Mouse (Mus musculus) right cerebral cortex, adult 2 months (tissue): ENCODE measurements around the gene Adm2.

Source experiments
- DNase-seq, 2 experiments: peaks; one replicate each; pipeline ENCODE4 v3.0.0; 2021 to 2022; ENCODE audit warnings: low spot score in 2 of 2

Adm2 gene

DNA sequence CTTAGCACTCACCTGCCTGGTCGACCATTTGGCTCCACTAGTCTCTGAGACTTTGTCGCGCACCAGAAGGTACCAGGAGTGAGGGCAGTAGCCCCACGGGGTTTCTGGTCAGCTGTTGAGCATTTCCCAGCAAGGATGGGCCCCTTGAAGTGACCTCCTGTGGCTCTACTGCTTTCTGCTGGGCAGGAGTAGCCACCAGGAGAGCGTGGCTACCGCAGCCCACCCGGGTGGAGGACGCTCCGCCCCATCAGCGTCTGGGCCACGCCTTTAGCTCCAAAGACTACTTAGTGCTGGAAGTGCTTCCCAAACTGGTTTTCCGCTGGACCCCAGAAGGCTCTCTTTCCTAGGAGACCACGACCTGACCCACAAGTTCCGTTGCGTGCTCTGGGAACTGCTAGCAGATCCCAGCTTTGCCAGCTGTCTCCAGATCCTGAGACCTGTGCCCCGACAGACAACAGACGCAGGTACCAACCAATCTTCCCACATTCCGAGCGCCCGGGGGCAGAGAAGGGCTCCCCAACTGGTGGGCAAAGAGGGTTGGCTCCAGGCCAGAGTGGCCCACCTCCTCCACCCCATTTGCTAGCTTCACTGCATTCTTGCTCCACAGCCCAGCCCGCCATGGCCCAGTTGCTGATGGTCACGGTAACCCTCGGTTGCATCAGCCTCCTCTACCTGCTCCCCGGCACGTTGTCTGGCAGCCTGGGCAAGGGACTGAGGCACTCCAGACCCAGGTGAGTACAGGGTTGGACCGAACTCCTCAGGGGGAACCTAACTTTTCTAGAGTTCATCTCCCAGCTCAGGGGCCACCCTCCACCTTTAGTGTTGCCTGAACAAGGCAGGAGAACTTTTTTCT, at the start of gene Adm2:
Gene Adm2 (plus strand): TSS at position 51 of the 853 bp plus-strand sequence.
- no peak for DNase-seq

DNA sequence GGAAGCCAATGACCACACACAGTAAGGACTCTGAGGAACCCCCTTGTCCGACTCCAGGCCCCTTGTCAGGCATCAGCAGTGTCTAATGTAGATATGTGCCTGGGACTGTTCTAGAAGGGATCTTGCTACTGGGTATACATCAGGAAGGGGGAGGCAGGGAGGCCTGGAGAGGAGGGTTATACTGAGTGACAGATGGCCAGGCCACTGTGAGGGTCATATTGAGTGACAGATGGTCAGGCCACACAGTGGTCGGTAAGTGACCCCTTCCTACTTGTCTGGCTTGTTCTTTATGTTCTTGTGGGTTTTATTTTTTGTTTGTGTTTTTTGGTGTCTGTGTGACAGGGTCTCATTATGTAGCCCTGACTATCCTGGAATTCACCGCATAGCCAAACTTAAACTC, 47.0 kb upstream of the Adm2 start:
- no peak for DNase-seq

DNA sequence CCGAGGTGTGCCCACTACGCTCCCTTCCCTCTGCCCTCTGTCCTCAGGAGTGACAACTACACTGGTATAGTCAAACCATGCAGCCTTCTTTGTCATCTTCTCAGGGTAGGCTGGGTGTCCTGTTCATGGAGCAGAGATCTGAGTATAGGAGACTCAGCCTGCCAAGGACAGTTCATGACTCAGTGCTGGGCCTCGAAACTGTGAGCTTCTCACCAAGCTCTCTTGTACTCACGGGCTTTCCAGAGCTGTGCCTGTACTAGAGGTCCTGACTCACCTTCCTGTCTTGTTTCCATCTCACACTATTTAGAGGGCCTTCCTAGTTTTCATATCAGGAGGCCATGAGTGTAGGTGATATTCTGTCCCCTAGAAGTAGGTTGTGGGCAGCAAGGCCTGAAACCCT, 45.2 kb upstream of the Adm2 start:
- DNase-seq, result no peak

DNA sequence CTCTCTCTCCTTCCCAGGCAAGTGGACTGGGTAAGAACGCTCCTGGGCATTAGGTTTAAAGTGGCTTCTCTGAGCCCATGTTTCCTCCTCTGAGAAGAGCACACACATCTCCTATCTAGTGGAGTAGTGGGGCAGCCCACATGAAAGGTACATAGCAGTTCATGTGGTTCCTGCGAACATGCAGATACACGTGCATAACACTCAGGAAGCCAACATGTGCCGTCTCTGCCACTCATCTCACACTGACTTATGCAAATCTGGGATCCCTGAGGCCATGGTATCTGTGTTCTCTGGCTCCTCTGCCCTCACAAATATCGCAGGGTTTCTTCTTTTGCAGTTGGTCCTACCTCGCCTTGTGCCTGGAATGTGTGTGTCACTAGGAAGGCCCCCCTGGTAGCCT, 40.0 kb upstream of the Adm2 start:
- DNase-seq, result no peak

DNA sequence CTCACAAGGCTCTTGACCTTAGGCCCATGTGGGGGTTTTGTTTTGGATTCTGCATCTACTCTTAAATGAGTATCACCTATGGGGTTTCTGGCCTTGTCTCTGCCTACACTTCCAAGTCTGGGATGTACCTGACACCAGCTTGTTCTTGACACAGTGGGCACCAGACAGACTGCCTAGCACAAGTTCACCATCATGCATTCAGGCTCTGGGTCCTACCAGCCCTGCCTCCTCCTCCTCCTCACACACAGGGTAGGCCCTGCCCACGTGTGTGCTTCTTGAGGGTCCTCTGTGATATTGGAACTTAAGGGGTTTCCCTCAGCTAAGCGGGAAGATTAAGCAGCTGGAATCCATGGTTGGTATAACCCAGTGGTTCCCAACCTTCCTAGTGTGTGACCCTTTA, 38.4 kb upstream of the Adm2 start:
- DNase-seq, result no peak

DNA sequence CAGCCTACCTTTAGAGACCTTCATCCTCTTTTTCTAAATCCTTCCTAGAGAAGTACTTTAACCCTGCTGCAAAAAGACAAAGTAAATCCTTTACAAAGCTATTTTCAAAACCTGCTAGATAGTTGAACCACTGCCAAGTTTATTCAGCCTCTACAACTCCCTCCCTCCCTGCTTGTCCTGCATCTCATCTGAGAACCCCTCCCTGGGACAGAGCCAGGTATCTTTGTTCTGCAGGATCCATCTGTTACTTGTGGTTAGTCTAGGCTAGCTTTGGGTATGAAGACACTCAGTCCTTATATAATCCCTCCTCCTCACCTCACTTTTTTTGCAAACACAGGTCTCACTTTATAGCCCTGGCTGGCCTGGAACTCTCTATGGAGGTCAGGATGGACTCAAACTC, 37.5 kb upstream of the Adm2 start:
- DNase-seq, result peak in 1 of 2 experiments; percentile 49

DNA sequence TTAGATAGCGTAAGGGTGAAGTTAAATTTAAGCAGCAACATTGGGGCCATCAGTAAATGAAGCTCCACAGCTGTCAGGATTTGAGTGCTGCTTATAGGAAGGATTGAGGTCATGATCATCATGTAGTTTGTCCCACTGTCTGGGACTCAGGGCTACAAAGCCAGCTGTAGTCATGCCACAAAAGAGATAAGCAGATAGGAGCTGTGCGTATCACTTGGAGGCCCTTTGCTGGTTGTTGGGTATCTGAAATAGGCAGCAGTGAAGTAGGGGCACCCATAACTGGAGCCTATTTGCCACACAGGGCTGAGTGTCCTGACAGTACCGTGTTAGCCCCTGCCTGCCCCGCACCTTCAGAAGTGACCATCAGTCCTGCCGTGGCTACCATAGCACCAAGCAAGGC, 37.0 kb upstream of the Adm2 start:
- no peak for DNase-seq

DNA sequence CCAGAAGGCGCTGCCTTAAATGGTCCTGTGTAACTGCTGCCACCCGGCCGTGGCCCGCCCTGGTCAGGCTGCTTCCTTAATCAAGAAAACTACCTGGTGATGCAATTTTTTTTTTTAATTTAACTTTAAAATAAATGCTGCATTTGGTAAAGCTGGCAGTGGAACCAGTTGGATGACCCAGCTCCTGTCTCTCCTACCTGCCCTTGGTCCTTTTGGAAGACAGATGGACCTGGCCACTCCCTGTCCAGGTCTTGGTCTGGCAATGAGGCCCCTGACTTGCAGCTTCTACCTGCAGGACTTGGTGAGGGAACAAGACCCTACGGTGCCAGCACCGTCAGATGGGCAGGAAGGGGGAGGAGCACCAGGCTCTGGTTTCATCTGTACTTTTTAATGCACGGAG, 36.4 kb upstream of the Adm2 start:
- DNase-seq, result no peak

DNA sequence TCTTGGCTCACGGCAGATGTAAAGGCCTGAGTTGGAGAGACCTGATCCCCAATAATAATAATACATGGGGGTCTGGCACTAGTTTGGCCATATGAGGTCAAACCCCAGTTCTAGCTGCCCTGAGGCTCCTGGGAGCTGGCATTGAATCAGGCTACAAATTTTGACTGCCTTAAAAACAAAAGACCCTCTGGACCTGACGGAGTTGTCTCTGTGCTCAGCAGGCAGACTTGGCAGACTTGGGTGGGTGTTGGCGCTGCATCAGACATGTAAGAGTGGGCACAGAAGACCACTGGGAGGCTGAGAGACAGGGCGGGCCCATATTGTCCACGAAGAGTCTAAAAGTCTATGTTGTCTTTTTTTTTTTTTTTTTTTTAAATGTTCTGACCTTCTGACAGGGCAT, 35.9 kb upstream of the Adm2 start:
- DNase-seq, result no peak

DNA sequence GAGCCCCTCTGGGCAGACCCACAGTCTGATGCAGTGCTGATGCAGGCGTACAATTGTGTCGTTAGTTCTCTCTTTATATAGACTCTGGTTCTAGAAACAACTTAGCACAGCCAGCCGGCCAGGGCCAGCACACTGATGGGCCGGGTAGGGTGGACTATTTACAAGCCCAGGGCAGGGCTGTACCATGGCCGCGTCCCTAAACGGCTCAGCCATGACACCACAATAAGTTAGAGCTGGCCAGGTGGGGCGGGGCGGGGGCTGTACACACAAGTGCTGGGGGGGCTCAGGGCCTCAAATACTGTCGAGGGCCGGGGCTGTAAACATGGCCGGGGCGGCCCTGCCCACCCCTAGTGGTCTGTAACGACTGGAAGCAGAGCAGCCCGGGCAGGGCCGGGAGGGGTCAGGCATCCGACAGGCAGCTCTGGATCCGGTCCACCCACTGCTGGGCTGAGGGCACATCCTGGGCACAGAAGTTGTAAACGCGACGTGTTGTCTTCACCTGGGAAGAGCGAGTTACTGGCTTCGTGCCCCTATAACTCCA, 34.2 kb upstream of the Adm2 start:
- no peak for DNase-seq

DNA sequence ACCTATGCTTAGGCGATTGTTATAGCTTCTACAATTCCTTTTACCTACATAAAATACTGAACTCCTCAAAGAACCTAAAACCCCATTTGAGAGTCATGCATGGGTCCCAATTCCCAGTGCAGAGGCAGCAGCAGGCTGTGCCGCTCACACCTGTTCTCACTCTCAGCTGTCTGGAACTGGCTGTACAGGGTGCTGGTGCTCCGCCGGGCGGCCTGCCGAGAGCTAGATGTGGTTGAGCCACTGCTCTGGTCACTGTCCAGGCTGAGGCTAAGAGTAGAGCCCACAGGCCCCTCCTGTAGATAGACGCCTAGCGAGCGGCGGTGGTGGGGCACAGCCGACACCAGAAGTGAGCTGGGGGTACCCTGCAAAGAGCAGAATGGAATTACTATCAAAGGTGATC, 33.1 kb upstream of the Adm2 start:
- DNase-seq, result no peak

DNA sequence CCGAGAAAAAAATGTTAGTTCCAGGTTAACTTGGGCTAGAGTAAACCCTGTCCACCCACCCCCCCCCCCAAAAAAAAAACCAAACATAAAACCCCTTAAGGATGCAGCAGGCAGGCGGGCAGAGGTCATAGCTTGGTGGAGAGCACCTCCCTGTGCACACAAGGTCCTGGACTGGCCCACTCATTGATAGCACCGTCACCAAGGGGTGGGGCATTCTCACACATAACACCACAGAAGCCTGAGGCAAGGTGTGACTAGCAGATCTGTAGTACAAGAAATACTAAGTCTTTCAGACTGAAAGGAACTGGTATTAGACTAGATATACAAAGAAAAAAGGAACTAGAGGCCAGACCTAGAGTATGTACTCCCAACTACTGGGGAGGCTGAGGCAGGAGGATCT, 31.0 kb upstream of the Adm2 start:
- DNase-seq, result no peak

DNA sequence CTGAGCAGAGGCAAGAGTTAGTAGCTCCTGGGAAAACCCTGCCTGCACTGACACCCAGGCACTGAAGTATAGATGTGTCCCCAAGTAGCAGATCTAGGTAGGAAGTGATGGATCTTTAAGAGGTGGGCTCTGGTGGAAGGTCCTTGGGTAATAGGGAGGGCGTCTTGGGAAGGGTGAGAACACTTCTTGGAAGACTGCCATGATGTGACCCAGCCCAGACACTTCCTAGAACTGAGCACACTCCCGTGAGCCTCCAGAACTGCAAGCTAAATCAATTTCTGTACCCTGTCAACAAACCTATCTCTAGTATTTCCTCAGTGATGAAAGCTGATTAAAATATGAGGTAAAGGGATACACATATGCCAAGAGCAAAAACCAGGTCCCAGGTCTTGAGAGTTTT, 29.7 kb upstream of the Adm2 start:
- DNase-seq, result no peak

DNA sequence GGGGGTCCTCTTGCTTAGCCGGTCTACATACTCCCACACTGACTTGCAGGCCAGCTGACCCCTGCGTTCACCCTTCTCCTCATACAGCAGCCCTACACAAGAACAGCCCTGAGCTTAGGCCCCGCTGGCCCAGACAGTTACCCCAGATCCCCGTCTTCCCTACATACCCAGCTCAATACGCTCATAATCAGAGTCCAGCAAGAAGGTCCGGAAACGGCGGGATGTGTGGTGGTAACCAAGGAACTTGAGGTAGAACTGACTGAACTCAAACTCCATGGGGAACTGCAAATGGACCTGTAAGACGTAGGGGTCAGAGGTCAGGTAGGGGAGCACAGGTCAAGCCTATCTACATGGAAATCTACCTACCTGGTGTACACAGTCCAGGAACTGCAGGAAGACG, 28.7 kb upstream of the Adm2 start:
- no peak for DNase-seq

DNA sequence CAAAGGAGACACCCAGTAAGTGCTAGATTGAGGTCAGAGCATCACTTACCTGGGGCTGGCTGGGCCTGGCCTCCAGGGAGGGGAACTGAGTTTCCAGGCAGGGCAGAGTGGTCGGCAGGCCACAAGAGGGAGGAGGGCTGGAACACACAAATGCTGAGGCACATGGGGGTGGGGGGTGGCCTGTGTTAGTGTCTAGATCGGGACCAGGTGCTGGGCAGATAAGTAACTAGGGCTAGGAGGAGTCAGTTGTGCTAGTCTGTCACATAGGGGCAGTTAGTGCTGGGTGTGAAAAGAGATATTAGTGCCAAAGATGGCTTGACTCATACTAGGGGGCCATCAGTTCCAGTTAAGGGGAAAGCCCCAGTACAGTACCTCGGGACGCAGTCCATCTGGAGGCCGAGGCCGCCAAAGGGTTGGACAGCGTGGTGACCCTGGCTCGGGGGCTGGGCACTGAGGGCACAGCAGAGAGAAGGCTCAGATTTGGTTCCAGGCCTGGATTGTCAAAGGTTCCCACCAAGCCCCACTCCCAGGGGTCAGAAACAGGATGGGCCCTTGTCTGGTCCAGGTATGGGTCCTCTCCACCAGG, 26.8 kb upstream of the Adm2 start:
- DNase-seq, result no peak

DNA sequence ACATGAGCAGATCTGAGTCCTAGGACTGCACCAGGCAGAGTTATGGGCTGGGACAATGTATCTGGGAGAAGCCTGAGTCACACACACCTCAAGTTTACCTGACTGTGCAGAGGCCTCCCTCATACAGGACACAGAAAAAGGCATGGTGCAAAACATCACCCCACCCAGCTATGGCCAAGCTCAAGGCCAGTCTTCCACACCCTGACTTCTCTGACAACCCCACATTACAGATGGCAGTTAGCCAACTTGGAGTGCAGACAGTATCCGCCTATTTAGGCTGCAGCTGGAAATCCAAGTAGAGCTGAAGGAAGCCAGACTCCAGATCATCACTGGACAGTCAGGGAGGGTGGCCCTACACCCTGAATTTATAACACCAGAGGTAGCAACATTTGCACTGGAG, 26.1 kb upstream of the Adm2 start:
- DNase-seq, result no peak

DNA sequence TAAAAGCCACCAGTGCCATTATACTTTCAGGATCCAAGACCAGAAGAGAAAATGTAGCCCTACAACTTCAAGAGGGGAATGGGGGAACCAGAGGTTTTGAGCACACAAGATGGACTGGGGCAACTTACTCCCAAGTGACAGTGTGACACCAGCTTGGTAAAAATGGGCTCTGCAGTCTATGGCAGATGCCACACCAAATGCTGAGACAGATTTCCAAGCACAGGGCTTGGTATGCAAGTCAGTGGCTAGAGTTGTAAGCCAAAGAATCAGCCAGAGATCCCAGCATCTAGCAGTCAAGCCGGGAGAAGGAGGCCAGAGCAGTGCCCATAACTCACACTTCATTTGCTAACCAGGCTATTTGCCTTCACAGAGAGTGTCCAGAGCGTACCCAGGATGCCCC, 24.8 kb upstream of the Adm2 start:
- no peak for DNase-seq

DNA sequence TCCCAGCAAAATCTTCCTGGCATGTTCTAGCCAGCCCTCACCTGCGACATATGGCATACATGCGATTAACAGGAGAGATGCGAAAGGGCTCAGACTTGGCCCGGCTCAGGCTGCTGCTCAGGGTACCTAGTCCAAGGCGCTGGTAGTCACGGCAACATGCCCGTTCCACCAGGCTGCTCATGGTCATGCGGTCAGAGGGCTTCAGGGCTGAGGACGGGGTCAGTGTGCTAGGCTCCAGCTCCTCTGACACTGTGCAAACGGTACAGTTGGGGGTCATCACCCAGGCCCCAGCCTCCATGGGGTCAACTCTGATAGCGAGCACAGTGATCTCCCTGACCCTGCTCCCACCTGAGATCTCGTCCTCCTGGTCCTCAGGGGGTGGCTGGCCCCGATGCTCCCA, 22.3 kb upstream of the Adm2 start:
- DNase-seq, result no peak

DNA sequence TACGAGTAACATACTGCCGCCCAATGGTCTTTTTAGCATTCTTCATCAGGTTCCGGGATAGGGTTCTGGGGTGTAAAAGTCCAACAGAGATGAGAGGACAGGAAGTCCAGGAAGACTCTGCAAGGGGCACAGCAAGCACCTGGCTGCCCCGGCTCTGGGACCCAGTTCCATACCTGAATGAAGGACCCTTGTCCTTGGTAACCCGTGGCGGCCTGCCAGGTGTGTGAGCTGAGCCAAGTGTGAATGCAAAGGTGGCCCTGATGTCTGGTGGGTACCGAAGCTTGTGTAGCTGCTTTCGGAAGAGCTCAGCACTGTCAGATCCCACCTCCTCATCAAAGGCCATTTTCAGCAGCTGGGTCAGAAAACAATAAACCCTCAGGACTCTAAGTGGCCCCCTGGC, 21.9 kb upstream of the Adm2 start:
- DNase-seq, result no peak

DNA sequence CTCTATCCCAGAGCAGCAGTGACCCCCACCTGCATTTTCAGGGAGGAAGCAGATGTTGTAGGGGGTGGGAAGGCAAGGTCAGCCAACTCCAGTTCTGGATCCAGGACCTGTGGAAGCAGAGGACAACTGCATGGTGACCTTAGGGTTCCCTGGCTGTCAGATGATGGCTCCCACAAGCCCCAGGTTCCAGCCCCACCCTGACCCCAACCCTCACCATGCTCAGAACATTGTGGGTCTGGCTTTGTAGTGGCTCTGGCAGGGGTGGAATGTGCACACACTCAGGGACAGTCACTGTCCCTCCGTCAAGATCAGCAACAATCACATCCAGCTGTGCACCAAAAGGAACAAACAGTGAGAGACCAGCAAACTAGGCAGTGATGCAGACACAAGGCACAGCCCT, 16.6 kb upstream of the Adm2 start:
- no peak for DNase-seq

DNA sequence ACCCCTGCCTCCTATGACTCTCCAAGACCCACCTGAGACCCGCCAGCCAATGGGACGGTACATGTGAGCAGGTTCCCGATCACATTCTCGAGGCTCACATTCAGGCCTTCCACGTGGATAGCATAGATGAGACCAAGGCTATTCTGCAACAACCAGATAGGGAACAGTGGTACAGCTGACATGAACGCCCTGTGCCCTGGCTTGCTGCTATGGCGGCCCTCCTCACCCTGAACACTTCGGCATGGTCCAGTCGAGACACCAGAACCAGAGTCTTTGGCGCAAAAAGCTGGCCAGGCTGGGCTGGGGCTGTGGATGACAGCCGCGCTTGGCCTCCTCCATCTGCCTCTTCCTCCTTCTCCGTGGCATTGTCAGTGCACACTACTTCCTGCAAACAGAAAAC, 15.1 kb upstream of the Adm2 start:
- no peak for DNase-seq

DNA sequence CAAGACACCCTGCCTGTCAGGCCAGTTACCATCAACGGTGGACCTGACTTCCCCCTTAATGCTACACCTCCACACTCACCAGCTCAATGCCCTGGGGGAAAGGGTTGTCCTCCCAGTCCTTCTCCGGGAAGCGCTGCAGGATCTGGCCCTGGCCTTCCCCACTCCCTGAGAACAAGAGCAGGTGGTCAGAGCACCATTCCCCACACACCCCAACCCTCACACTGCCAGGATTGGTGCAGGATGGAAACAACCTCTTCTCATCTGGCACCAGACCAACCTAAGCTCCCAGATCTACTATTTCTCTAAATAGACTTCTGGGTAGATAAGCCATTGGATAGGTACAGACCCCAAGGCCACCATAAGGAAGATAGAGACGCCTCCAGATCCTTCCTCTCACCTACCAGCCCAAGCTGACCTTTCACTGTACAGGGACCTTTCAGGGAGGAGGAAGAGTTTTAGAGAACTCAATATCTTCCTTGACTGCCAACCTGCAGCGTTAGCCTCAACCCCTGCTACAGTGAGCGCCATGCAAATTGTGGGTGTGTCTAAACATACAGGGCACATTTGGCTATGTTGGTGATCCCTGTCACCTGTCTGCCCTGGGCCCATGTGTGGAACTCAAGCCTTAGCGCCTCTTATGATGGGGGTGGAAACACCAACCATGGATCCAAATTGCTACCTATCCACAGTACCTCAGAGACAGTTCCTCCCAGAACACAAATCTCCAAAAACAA, 13.9 kb upstream of the Adm2 start:
- no peak for DNase-seq
